Mouse (Mus musculus) neural tube, embryonic 11.5 days (tissue): Measurements from ENCODE around the gene Nup210l. TPM values are rescaled to one million over a fixed set of nuclear protein-coding genes. Genes with fewer than 3 reads are reported as not detected.

Experiments used
- ATAC-seq: fragments of 200-750 bp; cut with Nextera tagmentation; 2 replicates; pipeline ENCODE4 v1.8.0; 2017; ENCODE audit warnings: moderate number of reproducible peaks, mild to moderate bottlenecking, moderate TSS enrichment, moderate library complexity; ENCODE audit not compliant: insufficient read depth, low FRiP score, low TSS enrichment
- DNase-seq: peaks from one replicate; pipeline ENCODE4 v3.0.0-alpha.2; 2015; ENCODE audit warnings: low spot score
- H3K27ac ChIP-seq: fragments of 300-500 bp; sonication (generic); 2 replicates; pipeline ENCODE4 v1.5.1; 2014; ENCODE audit warnings: low read depth, mild to moderate bottlenecking, low read length
- H3K27me3 ChIP-seq: fragments of 300-500 bp; sonication (generic); 2 replicates; pipeline ENCODE4 v1.6.1; 2014; ENCODE audit warnings: mild to moderate bottlenecking, low read length, mixed read lengths; ENCODE audit not compliant: control insufficient read depth, insufficient read depth
- H3K36me3 ChIP-seq: fragments of 300-500 bp; sonication (generic); 2 replicates; pipeline ENCODE4 v1.6.1; 2014; ENCODE audit warnings: mild to moderate bottlenecking, low read length, moderate library complexity, mixed read lengths; ENCODE audit not compliant: control insufficient read depth, insufficient read depth
- H3K4me1 ChIP-seq: fragments of 300-500 bp; sonication (generic); 2 replicates; pipeline ENCODE4 v1.6.1; 2014; ENCODE audit warnings: low read length, mixed read lengths; ENCODE audit not compliant: control insufficient read depth, insufficient read depth
- H3K4me2 ChIP-seq: fragments of 300-500 bp; sonication (generic); 2 replicates; pipeline ENCODE4 v1.6.1; 2014; ENCODE audit warnings: low read depth, mild to moderate bottlenecking, moderate library complexity
- H3K4me3 ChIP-seq: fragments of 300-500 bp; sonication (generic); 2 replicates; pipeline ENCODE4 v1.5.1; 2014; ENCODE audit warnings: low read depth, low read length
- H3K9ac ChIP-seq: fragments of 300-500 bp; sonication (generic); 2 replicates; pipeline ENCODE4 v1.6.1; 2014; ENCODE audit warnings: mild to moderate bottlenecking, low read length
- H3K9me3 ChIP-seq: fragments of 300-500 bp; sonication (generic); 2 replicates; pipeline ENCODE4 v1.6.1; 2016; ENCODE audit warnings: low read length; ENCODE audit not compliant: control insufficient read depth
- WGBS: fragments of 180-500 bp; shearing (Covaris S2); extraction: QIAGEN DNeasy Blood & Tissue Kit; methylation state at CpG from one replicate; pipeline ENCODE4 v1.1.7; 2014; 5-methylcytosine and 5-hydroxymethylcytosine counted together
- polyA plus RNA-seq: library from polyadenylated mRNA; unstranded; fragments of >200 nt; fragmentation: Nextera tagmentation; extraction: Ambion mirVana; gene quantifications from 2 replicates; pipeline ENCODE4 v1.2.1, GENCODE M21; 2014

Nup210l gene
- polyA plus RNA-seq, 1 experiment from 2014 or later: 0.66 TPM

DNA sequence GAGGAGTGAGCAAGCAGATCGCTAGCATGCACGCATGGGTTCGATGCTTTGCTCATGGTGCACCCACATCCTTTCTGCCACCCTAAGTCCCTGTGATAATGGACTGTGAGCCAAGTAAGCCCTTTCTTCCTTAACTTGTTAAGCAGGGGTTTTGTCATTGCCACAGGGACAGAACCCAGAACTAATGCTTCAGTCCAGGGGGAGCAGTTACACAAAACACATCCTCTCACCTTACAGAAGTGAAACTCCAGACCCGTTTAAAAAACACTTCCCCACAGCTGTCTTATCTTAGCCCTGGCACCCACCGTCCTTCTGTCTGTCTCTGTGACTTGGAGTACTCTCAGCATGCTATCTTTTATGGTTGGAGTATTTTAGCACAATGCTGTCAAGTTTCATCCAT is 52.1 kb downstream of the Nup210l start:
- DNase-seq: no peak
- H3K36me3 ChIP-seq: no peaks in the 10 kb centered on the region
- H3K9me3 ChIP-seq: no peaks in the 10 kb centered on the region
- no peak for ATAC-seq
- no peaks in the 10 kb centered on the region for H3K27me3 ChIP-seq
- H3K27ac ChIP-seq: no peak overlapping the region
- H3K4me2 ChIP-seq: no peak overlapping the region
- WGBS: 82% methylated on average over 5 of the region's 5 CpGs
- H3K4me1 ChIP-seq: no peaks in the 10 kb centered on the region
- H3K4me3 ChIP-seq: no peak overlapping the region
- no peak overlapping the region for H3K9ac ChIP-seq

GRCm38 (mm10) chr3:90159757-90160156 is 55.8 kb downstream of the Nup210l start:
- Histone ChIP-seq H3K36me3 (no peaks in the 10 kb centered on the region), H3K4me3 (no peak overlapping the region), H3K4me2 (no peak overlapping the region), H3K27ac (no peak overlapping the region), H3K9me3 (no peaks in the 10 kb centered on the region), H3K9ac (no peak overlapping the region), H3K27me3 (no peaks in the 10 kb centered on the region), H3K4me1 (no peaks in the 10 kb centered on the region)
- 93% methylated on average over 9 of the region's 9 CpGs for WGBS
- DNase-seq (no peak), ATAC-seq (no peak)

GRCm38 (mm10) chr3:90161541-90161940 is 57.6 kb downstream of the Nup210l start:
- Histone ChIP-seq H3K4me1 (no peaks in the 10 kb centered on the region), H3K36me3 (no peaks in the 10 kb centered on the region), H3K9ac (no peak overlapping the region), H3K4me3 (no peak overlapping the region), H3K4me2 (no peak overlapping the region), H3K9me3 (no peaks in the 10 kb centered on the region), H3K27me3 (no peaks in the 10 kb centered on the region), H3K27ac (no peak overlapping the region)
- 79% methylated on average over 3 of the region's 3 CpGs for WGBS
- DNase-seq (no peak), ATAC-seq (no peak)

- H3K27me3 ChIP-seq: no peaks in the 10 kb centered on the region
- no peak overlapping the region for H3K4me3 ChIP-seq
- no peak for DNase-seq
- no peak for ATAC-seq
- no peak overlapping the region for H3K27ac ChIP-seq
- no peak overlapping the region for H3K9ac ChIP-seq
- H3K9me3 ChIP-seq: no peaks in the 10 kb centered on the region
- H3K36me3 ChIP-seq: no peaks in the 10 kb centered on the region
- no peaks in the 10 kb centered on the region for H3K4me1 ChIP-seq
- no peak overlapping the region for H3K4me2 ChIP-seq
- WGBS: 78% methylated on average over 3 of the region's 3 CpGs
Observed at GRCm38 (mm10) chr3:90179566-90179965, 75.6 kb downstream of the Nup210l start.

GRCm38 (mm10) chr3:90183581-90183980 is 79.6 kb downstream of the Nup210l start:
- no peak for ATAC-seq
- 77% methylated on average over 3 of the region's 3 CpGs for WGBS
- no peaks in the 10 kb centered on the region for H3K9me3 ChIP-seq
- no peaks in the 10 kb centered on the region for H3K4me1 ChIP-seq
- no peak overlapping the region for H3K9ac ChIP-seq
- H3K4me2 ChIP-seq: no peak overlapping the region
- no peak for DNase-seq
- H3K36me3 ChIP-seq: no peaks in the 10 kb centered on the region
- H3K27ac ChIP-seq: no peak overlapping the region
- H3K4me3 ChIP-seq: no peak overlapping the region
- H3K27me3 ChIP-seq: no peaks in the 10 kb centered on the region

DNA sequence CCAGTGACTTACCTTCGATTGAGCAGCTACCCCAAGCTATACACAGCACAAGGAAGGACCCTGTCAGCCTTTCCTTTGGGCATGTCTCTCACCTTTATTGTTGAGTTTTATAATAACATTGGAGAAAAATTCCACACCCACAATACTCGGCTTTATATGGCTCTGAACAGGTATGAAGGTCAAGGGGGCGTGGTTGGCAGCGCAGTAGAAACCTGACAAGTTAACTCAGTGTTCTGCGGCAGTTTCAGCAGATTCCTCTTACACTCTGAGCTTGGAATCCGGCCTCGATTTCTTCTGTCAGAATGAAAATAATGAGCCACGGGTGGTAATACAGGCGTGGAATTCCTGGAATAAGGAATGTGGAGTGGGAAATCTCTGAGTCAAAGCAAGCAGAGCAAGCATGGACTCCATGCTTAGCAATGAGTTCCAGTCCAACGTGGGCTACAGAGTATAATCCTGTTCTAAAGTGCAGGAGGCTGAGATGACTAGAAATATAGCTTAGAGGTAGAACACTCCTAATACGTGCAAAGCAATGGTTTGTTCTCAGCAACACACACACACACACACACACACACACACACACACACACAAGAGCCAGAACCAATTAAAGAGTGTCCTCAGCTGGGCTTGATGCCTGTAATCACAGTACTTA is 87.1 kb downstream of the Nup210l start:
- no peaks in the 10 kb centered on the region for H3K27me3 ChIP-seq
- no peak for DNase-seq
- no peak overlapping the region for H3K4me3 ChIP-seq

GRCm38 (mm10) chr3:90194759-90195158 is 90.8 kb downstream of the Nup210l start:
- no peak for DNase-seq

More for the DNA sequence above, 87.1 kb downstream of the Nup210l start:
- Histone ChIP-seq H3K4me2 (no peak overlapping the region), H3K36me3 (no peaks in the 10 kb centered on the region), H3K4me1 (no peaks in the 10 kb centered on the region), H3K9ac (no peak overlapping the region), H3K9me3 (no peaks in the 10 kb centered on the region), H3K27ac (no peak overlapping the region)
- WGBS: 84% methylated on average over 11 of the region's 11 CpGs
- ATAC-seq: no peak

GRCm38 (mm10) chr3:90195644-90196043 is 91.7 kb downstream of the Nup210l start:
- 94% methylated on average over 1 of the region's 1 CpGs for WGBS
- Histone ChIP-seq H3K27me3 (no peaks in the 10 kb centered on the region), H3K4me1 (no peaks in the 10 kb centered on the region), H3K36me3 (no peaks in the 10 kb centered on the region), H3K4me3 (no peak overlapping the region), H3K9ac (no peak overlapping the region), H3K27ac (no peak overlapping the region), H3K9me3 (no peaks in the 10 kb centered on the region), H3K4me2 (no peak overlapping the region)
- ATAC-seq (no peak), DNase-seq (no peak)

More at GRCm38 (mm10) chr3:90194759-90195158, 90.8 kb downstream of the Nup210l start:
- ATAC-seq: no peak
- Histone ChIP-seq H3K9ac (no peak overlapping the region), H3K27ac (no peak overlapping the region), H3K36me3 (no peaks in the 10 kb centered on the region), H3K27me3 (no peaks in the 10 kb centered on the region), H3K9me3 (no peaks in the 10 kb centered on the region), H3K4me2 (no peak overlapping the region), H3K4me1 (no peaks in the 10 kb centered on the region), H3K4me3 (no peak overlapping the region)
- 56% methylated on average over 4 of the region's 4 CpGs for WGBS

- Histone ChIP-seq H3K4me3 (no peak overlapping the region), H3K36me3 (no peaks in the 10 kb centered on the region), H3K9ac (no peak overlapping the region), H3K4me2 (no peak overlapping the region), H3K27me3 (no peaks in the 10 kb centered on the region), H3K9me3 (no peaks in the 10 kb centered on the region), H3K4me1 (no peaks in the 10 kb centered on the region), H3K27ac (no peak overlapping the region)
- DNase-seq (no peak), ATAC-seq (no peak)
- WGBS: 82% methylated on average over 1 of the region's 1 CpGs
Observed at GRCm38 (mm10) chr3:90197548-90197947, 93.6 kb downstream of the Nup210l start.
